Mouse (Mus musculus) forebrain, embryonic 11.5 days (tissue): ENCODE measurements around the gene Mafg. TPM values are rescaled to one million over a fixed set of nuclear protein-coding genes. Genes with fewer than 3 reads are reported as not detected.

ENCODE experiments used
- ATAC-seq: fragments of 200-750 bp; cut with Nextera tagmentation; replicated peaks from 2 replicates; pipeline ENCODE4 v1.8.0; 2017; ENCODE audit warnings: moderate TSS enrichment; ENCODE audit not compliant: low FRiP score
- DNase-seq: peaks from one replicate; pipeline ENCODE4 v3.0.0-alpha.2; 2017; ENCODE audit warnings: low spot score
- H3K27ac ChIP-seq: fragments of 300-500 bp; sonication (generic); 2 replicates; pipeline ENCODE4 v1.5.1; 2014; ENCODE audit warnings: low read depth, low read length
- H3K27me3 ChIP-seq: fragments of 300-500 bp; sonication (generic); 2 replicates; pipeline ENCODE4 v1.6.1; 2014; ENCODE audit warnings: mild to moderate bottlenecking, low read length, mixed read lengths; ENCODE audit not compliant: control insufficient read depth, insufficient read depth
- H3K36me3 ChIP-seq: fragments of 300-500 bp; sonication (generic); 2 replicates; pipeline ENCODE4 v1.6.1; 2014; ENCODE audit warnings: mild to moderate bottlenecking, low read length, moderate library complexity, mixed read lengths; ENCODE audit not compliant: control insufficient read depth, insufficient read depth
- H3K4me1 ChIP-seq: fragments of 300-500 bp; sonication (generic); replicated peaks from 2 replicates; pipeline ENCODE4 v1.6.1; 2014; ENCODE audit warnings: low read length, mixed read lengths; ENCODE audit not compliant: control insufficient read depth, insufficient read depth
- H3K4me2 ChIP-seq: fragments of 300-500 bp; sonication (generic); 2 replicates; pipeline ENCODE4 v1.6.1; 2014; ENCODE audit warnings: low read depth, mild to moderate bottlenecking, low read length, moderate library complexity, mixed read lengths; ENCODE audit not compliant: severe bottlenecking
- H3K4me3 ChIP-seq: fragments of 300-500 bp; sonication (generic); 2 replicates; pipeline ENCODE4 v1.5.1; 2014; ENCODE audit warnings: low read depth, low read length
- H3K9ac ChIP-seq: fragments of 300-500 bp; sonication (generic); 2 replicates; pipeline ENCODE4 v1.6.1; 2014; ENCODE audit warnings: low read length
- H3K9me3 ChIP-seq: fragments of 300-500 bp; sonication (generic); 2 replicates; pipeline ENCODE4 v1.6.1; 2016; ENCODE audit warnings: low read length, mixed read lengths; ENCODE audit not compliant: control insufficient read depth
- WGBS: fragments of 180-500 bp; shearing (Covaris S2); extraction: QIAGEN DNeasy Blood & Tissue Kit; methylation state at CpG from one replicate; pipeline ENCODE4 v1.1.7; 2014; 5-methylcytosine and 5-hydroxymethylcytosine counted together
- polyA plus RNA-seq: library from polyadenylated mRNA; unstranded; fragments of >200 nt; fragmentation: Nextera tagmentation; extraction: Ambion mirVana; gene quantifications from 2 replicates; pipeline ENCODE4 v1.2.1, GENCODE M21; 2014

Mafg gene
- polyA plus RNA-seq, 1 experiment from 2014 or later: 25.5 TPM

- Histone ChIP-seq H3K4me3 (no peak overlapping the region), H3K36me3 (peaks cover 5% of the 10 kb centered on the region; the same call in 1 of the 2 replicates), H3K4me2 (no peak overlapping the region), H3K4me1 (peaks cover 19% of the 10 kb centered on the region), H3K9ac (no peak overlapping the region), H3K27ac (no peak overlapping the region), H3K27me3 (no peaks in the 10 kb centered on the region; the same call in 1 of the 2 replicates), H3K9me3 (no peaks in the 10 kb centered on the region)
- no peak for ATAC-seq
- no peak for DNase-seq
- WGBS: 96% methylated on average over 23 of the region's 23 CpGs
Measured at GRCm38 (mm10) chr11:120628601-120629340, 4.6 kb downstream of the Mafg start.

GRCm38 (mm10) chr11:120627468-120628300 lies 5.7 kb downstream of the Mafg start:
- WGBS: 84% methylated on average over 22 of the region's 22 CpGs
- Histone ChIP-seq H3K27ac (no peak overlapping the region), H3K27me3 (no peaks in the 10 kb centered on the region; the same call in 1 of the 2 replicates), H3K4me1 (peaks cover 18% of the 10 kb centered on the region), H3K4me2 (no peak overlapping the region), H3K9ac (no peak overlapping the region), H3K4me3 (no peak overlapping the region), H3K9me3 (no peaks in the 10 kb centered on the region), H3K36me3 (peaks cover 5% of the 10 kb centered on the region; the same call in 1 of the 2 replicates)
- ATAC-seq (no peak), DNase-seq (no peak)

GRCm38 (mm10) chr11:120626785-120627467 lies 6.5 kb downstream of the Mafg start:
- H3K36me3 ChIP-seq: peaks cover 5% of the 10 kb centered on the region; the same call in 1 of the 2 replicates
- no peak for DNase-seq
- no peaks in the 10 kb centered on the region; the same call in 1 of the 2 replicates for H3K27me3 ChIP-seq
- 89% methylated on average over 11 of the region's 11 CpGs for WGBS
- H3K4me1 ChIP-seq: peaks cover 14% of the 10 kb centered on the region
- no peak overlapping the region for H3K9ac ChIP-seq
- no peak overlapping the region for H3K4me2 ChIP-seq
- no peak overlapping the region for H3K4me3 ChIP-seq
- no peak for ATAC-seq
- no peaks in the 10 kb centered on the region for H3K9me3 ChIP-seq
- no peak overlapping the region for H3K27ac ChIP-seq

- Histone ChIP-seq H3K36me3 (peaks cover 8% of the 10 kb centered on the region; the same call in 1 of the 2 replicates), H3K4me3 (peak within 1 kb of the TSS; percentile 97), H3K27ac (peak within 1 kb of the TSS; percentile 63), H3K27me3 (no peaks in the 10 kb centered on the region), H3K9me3 (no peaks in the 10 kb centered on the region), H3K9ac (peak within 1 kb of the TSS; percentile 74), H3K4me1 (peaks cover 4% of the 10 kb centered on the region), H3K4me2 (peak within 1 kb of the TSS; percentile 94)
- WGBS: 26% methylated on average over 5 of the region's 5 CpGs
- ATAC-seq: peak; percentile 55
- DNase-seq: peak; percentile 50
Measured at GRCm38 (mm10) chr11:120625152-120625775, 8.1 kb downstream of the Mafg start, which contains the start of gene Sirt7. Gene Sirt7, minus strand, starts transcription at chr11:120625240.

GRCm38 (mm10) chr11:120624680-120625111 lies 8.7 kb downstream of the Mafg start:
- H3K27ac ChIP-seq: peak overlapping the region; percentile 63
- under 1% methylated on average over 51 of the region's 53 CpGs for WGBS

GRCm38 (mm10) chr11:120623961-120624679 lies 9.3 kb downstream of the Mafg start:
- Histone ChIP-seq H3K9ac (peak overlapping the region; percentile 74), H3K27me3 (no peaks in the 10 kb centered on the region), H3K9me3 (no peaks in the 10 kb centered on the region), H3K4me1 (no peaks in the 10 kb centered on the region; the same call in 1 of the 2 replicates), H3K27ac (peak overlapping the region; percentile 63; the same call in 1 of the 2 replicates), H3K4me3 (peak overlapping the region; percentile 97), H3K36me3 (peaks cover 4% of the 10 kb centered on the region; the same call in 1 of the 2 replicates), H3K4me2 (peak overlapping the region; percentile 94)
- WGBS: 14% methylated on average over 28 of the region's 30 CpGs
- DNase-seq: peak; percentile 72
- ATAC-seq: peak; percentile 70

More at GRCm38 (mm10) chr11:120624680-120625111, 8.7 kb downstream of the Mafg start:
- Histone ChIP-seq H3K9ac (peak overlapping the region; percentile 74), H3K4me3 (peak overlapping the region; percentile 97), H3K9me3 (no peaks in the 10 kb centered on the region), H3K4me1 (peaks cover 2% of the 10 kb centered on the region; the same call in 1 of the 2 replicates), H3K27me3 (no peaks in the 10 kb centered on the region), H3K4me2 (peak overlapping the region; percentile 94), H3K36me3 (peaks cover 8% of the 10 kb centered on the region; the same call in 1 of the 2 replicates)
- ATAC-seq (peak; percentile 79), DNase-seq (peak; percentile 91)

- H3K36me3 ChIP-seq: peaks cover 3% of the 10 kb centered on the region; the same call in 1 of the 2 replicates
- WGBS: 90% methylated on average over 6 of the region's 6 CpGs
- H3K9ac ChIP-seq: no peak overlapping the region
- H3K4me2 ChIP-seq: no peak overlapping the region
- H3K27me3 ChIP-seq: no peaks in the 10 kb centered on the region
- H3K4me3 ChIP-seq: no peak overlapping the region
- H3K4me1 ChIP-seq: no peaks in the 10 kb centered on the region; the same call in 1 of the 2 replicates
- no peak overlapping the region for H3K27ac ChIP-seq
- DNase-seq (no peak), ATAC-seq (no peak)
- no peaks in the 10 kb centered on the region for H3K9me3 ChIP-seq
Measured at GRCm38 (mm10) chr11:120622805-120623204, 10.6 kb downstream of the Mafg start.
